Mouse (Mus musculus): Measurements from ENCODE around the gene Gm9945. TPM values are rescaled to one million over a fixed set of nuclear protein-coding genes. Genes with fewer than 3 reads are reported as not detected.
A peak's percentile ranks its signal among the peaks of the same experiment; 100 is the strongest.

Gene Gm9945
- polyA plus RNA-seq, 1 experiment from 2014 or later: not detected

GRCm38 (mm10) chr11:53485719-53486118, 5.8 kb downstream of the Gm9945 start:
- WGBS: 44% methylated on average over 3 of the region's 3 CpGs
- no peak for ATAC-seq (replicated peaks; ENCODE audit: low FRiP score)

GRCm38 (mm10) chr11:53486351-53486750, 6.4 kb downstream of the Gm9945 start:
- 0 out of 2 replicates have a peak, but pooled peaks have one; percentile 20 for ATAC-seq (replicated peaks; ENCODE audit: low FRiP score)

More at GRCm38 (mm10) chr11:53485719-53486118, 5.8 kb downstream of the Gm9945 start:
- peaks cover 12% of the 10 kb centered on the region for H3K4me1 ChIP-seq
- no peaks in the 10 kb centered on the region for H3K36me3 ChIP-seq
- no peak overlapping the region for H3K9ac ChIP-seq
- no peaks in the 10 kb centered on the region for H3K9me3 ChIP-seq (replicated peaks)
- no peak overlapping the region for H3K4me2 ChIP-seq
- no peak overlapping the region for H3K4me3 ChIP-seq (replicated peaks)
- no peak overlapping the region for H3K27ac ChIP-seq
- H3K27me3 ChIP-seq: peaks cover 43% of the 10 kb centered on the region

GRCm38 (mm10) chr11:53486822-53487594, 7.0 kb downstream of the Gm9945 start:
- Histone ChIP-seq H3K4me1 (peaks cover 15% of the 10 kb centered on the region), H3K9ac (no peak overlapping the region), H3K27ac (no peak overlapping the region), H3K27me3 (peaks cover 30% of the 10 kb centered on the region), H3K36me3 (no peaks in the 10 kb centered on the region), H3K4me3 (replicated peaks) (peak overlapping the region; percentile 30), H3K4me2 (peak overlapping the region; percentile 61), H3K9me3 (replicated peaks) (no peaks in the 10 kb centered on the region)
- WGBS: 8% methylated on average over 27 of the region's 27 CpGs
- peak; percentile 86 for ATAC-seq (replicated peaks; ENCODE audit: low FRiP score)

More at GRCm38 (mm10) chr11:53486351-53486750, 6.4 kb downstream of the Gm9945 start:
- peaks cover 37% of the 10 kb centered on the region for H3K27me3 ChIP-seq
- H3K27ac ChIP-seq: no peak overlapping the region
- no peaks in the 10 kb centered on the region for H3K36me3 ChIP-seq
- no peak overlapping the region for H3K4me3 ChIP-seq (replicated peaks)
- peaks cover 12% of the 10 kb centered on the region for H3K4me1 ChIP-seq
- peak overlapping the region; percentile 61 for H3K4me2 ChIP-seq
- H3K9me3 ChIP-seq (replicated peaks): no peaks in the 10 kb centered on the region
- WGBS: 67% methylated on average over 3 of the region's 3 CpGs
- no peak overlapping the region for H3K9ac ChIP-seq

- no peak overlapping the region for H3K4me2 ChIP-seq
- no peak overlapping the region for H3K4me3 ChIP-seq (replicated peaks)
- no peak for ATAC-seq (replicated peaks; ENCODE audit: low FRiP score)
- no peak overlapping the region for H3K9ac ChIP-seq
- no peak overlapping the region for H3K27ac ChIP-seq
- H3K4me1 ChIP-seq: peaks cover 21% of the 10 kb centered on the region
- no peaks in the 10 kb centered on the region for H3K9me3 ChIP-seq (replicated peaks)
- no peaks in the 10 kb centered on the region for H3K36me3 ChIP-seq
- peaks cover 22% of the 10 kb centered on the region; the same call in 1 of the 2 replicates for H3K27me3 ChIP-seq
- 96% methylated on average over 5 of the region's 5 CpGs for WGBS
Observed at GRCm38 (mm10) chr11:53489007-53489406, 9.0 kb downstream of the Gm9945 start.

GRCm38 (mm10) chr11:53489421-53489820, 9.5 kb downstream of the Gm9945 start:
- Histone ChIP-seq H3K4me2 (no peak overlapping the region), H3K27me3 (peaks cover 22% of the 10 kb centered on the region; the same call in 1 of the 2 replicates), H3K4me3 (replicated peaks) (no peak overlapping the region), H3K4me1 (peaks cover 21% of the 10 kb centered on the region), H3K9me3 (replicated peaks) (no peaks in the 10 kb centered on the region), H3K36me3 (no peaks in the 10 kb centered on the region), H3K27ac (no peak overlapping the region), H3K9ac (no peak overlapping the region)
- WGBS: 86% methylated on average over 9 of the region's 9 CpGs
- ATAC-seq (replicated peaks; ENCODE audit: low FRiP score): no peak

- H3K4me1 ChIP-seq: peaks cover 27% of the 10 kb centered on the region
- H3K9ac ChIP-seq: no peak overlapping the region
- no peaks in the 10 kb centered on the region for H3K36me3 ChIP-seq
- no peak overlapping the region for H3K4me3 ChIP-seq (replicated peaks)
- no peaks in the 10 kb centered on the region for H3K9me3 ChIP-seq (replicated peaks)
- peaks cover 10% of the 10 kb centered on the region; the same call in 1 of the 2 replicates for H3K27me3 ChIP-seq
- H3K27ac ChIP-seq: no peak overlapping the region
- H3K4me2 ChIP-seq: no peak overlapping the region
- WGBS: 33% methylated on average over 8 of the region's 8 CpGs
- ATAC-seq (replicated peaks; ENCODE audit: low FRiP score): no peak
Observed at GRCm38 (mm10) chr11:53491954-53492401, 12.0 kb downstream of the Gm9945 start.

GRCm38 (mm10) chr11:53493243-53493955, 13.4 kb downstream of the Gm9945 start:
- Histone ChIP-seq H3K4me1 (peaks cover 19% of the 10 kb centered on the region; the same call in 1 of the 2 replicates), H3K9ac (no peak overlapping the region), H3K27me3 (no peaks in the 10 kb centered on the region), H3K4me2 (no peak overlapping the region), H3K9me3 (replicated peaks) (no peaks in the 10 kb centered on the region), H3K4me3 (replicated peaks) (no peak overlapping the region), H3K36me3 (no peaks in the 10 kb centered on the region), H3K27ac (no peak overlapping the region)
- ATAC-seq (replicated peaks; ENCODE audit: low FRiP score): 0 out of 2 replicates have a peak, but pooled peaks have one; percentile 22
- WGBS: 26% methylated on average over 3 of the region's 3 CpGs

- Histone ChIP-seq H3K36me3 (no peaks in the 10 kb centered on the region), H3K9ac (no peak overlapping the region), H3K27ac (peak overlapping the region; percentile 56), H3K9me3 (replicated peaks) (no peaks in the 10 kb centered on the region), H3K4me1 (peaks cover 20% of the 10 kb centered on the region), H3K4me3 (replicated peaks) (no peak overlapping the region), H3K4me2 (no peak overlapping the region), H3K27me3 (no peaks in the 10 kb centered on the region)
- 33% methylated on average over 6 of the region's 6 CpGs for WGBS
- no peak for ATAC-seq (replicated peaks; ENCODE audit: low FRiP score)
Observed at GRCm38 (mm10) chr11:53495417-53495816, 15.5 kb downstream of the Gm9945 start.

GRCm38 (mm10) chr11:53496946-53497345, 17.0 kb downstream of the Gm9945 start:
- no peak overlapping the region for H3K4me3 ChIP-seq (replicated peaks)
- H3K27me3 ChIP-seq: no peaks in the 10 kb centered on the region
- H3K4me1 ChIP-seq: peaks cover 25% of the 10 kb centered on the region
- H3K9me3 ChIP-seq (replicated peaks): no peaks in the 10 kb centered on the region
- WGBS: 76% methylated on average over 6 of the region's 6 CpGs
- H3K9ac ChIP-seq: no peak overlapping the region
- no peaks in the 10 kb centered on the region for H3K36me3 ChIP-seq
- H3K27ac ChIP-seq: no peak overlapping the region
- no peak for ATAC-seq (replicated peaks; ENCODE audit: low FRiP score)
- H3K4me2 ChIP-seq: no peak overlapping the region

- peak overlapping the region; percentile 13; the same call in 1 of the 2 replicates for H3K4me3 ChIP-seq (replicated peaks)
- no peaks in the 10 kb centered on the region for H3K9me3 ChIP-seq (replicated peaks)
- no peak overlapping the region for H3K27ac ChIP-seq
- peak; percentile 49; the same call in 1 of the 2 replicates for ATAC-seq (replicated peaks; ENCODE audit: low FRiP score)
- no peak overlapping the region for H3K9ac ChIP-seq
- whole genome bisulfite sequencing: 10% methylated on average over 11 of the region's 11 CpGs
- no peaks in the 10 kb centered on the region for H3K36me3 ChIP-seq
- H3K27me3 ChIP-seq: no peaks in the 10 kb centered on the region
- H3K4me1 ChIP-seq: peaks cover 12% of the 10 kb centered on the region
- peak overlapping the region; percentile 44 for H3K4me2 ChIP-seq
Observed at GRCm38 (mm10) chr11:53500569-53500968, 20.6 kb downstream of the Gm9945 start.

- 70% methylated on average over 8 of the region's 8 CpGs for WGBS
- Histone ChIP-seq H3K27me3 (no peaks in the 10 kb centered on the region), H3K9me3 (replicated peaks) (no peaks in the 10 kb centered on the region), H3K27ac (no peak overlapping the region), H3K4me3 (replicated peaks) (no peak overlapping the region), H3K4me1 (peaks cover 8% of the 10 kb centered on the region), H3K36me3 (no peaks in the 10 kb centered on the region), H3K4me2 (no peak overlapping the region), H3K9ac (no peak overlapping the region)
- ATAC-seq (replicated peaks; ENCODE audit: low FRiP score): no peak
Observed at GRCm38 (mm10) chr11:53502039-53502765, 22.2 kb downstream of the Gm9945 start.

All from kidney, embryonic 15.5 days (tissue).